Mouse (Mus musculus) brain, embryonic 18.5 days (tissue): ENCODE results near the gene Coq10a.
"Not testable (repeated sequence)": the region's sequence is repeated elsewhere in the genome, so short reads cannot be mapped to it uniquely, and the experiment has no call there.

Source experiments
- DNase-seq: peaks from one replicate; pipeline ENCODE4 v3.0.0-alpha.2; 2012; ENCODE audit warnings: low read depth, low spot score

The Coq10a gene

DNA sequence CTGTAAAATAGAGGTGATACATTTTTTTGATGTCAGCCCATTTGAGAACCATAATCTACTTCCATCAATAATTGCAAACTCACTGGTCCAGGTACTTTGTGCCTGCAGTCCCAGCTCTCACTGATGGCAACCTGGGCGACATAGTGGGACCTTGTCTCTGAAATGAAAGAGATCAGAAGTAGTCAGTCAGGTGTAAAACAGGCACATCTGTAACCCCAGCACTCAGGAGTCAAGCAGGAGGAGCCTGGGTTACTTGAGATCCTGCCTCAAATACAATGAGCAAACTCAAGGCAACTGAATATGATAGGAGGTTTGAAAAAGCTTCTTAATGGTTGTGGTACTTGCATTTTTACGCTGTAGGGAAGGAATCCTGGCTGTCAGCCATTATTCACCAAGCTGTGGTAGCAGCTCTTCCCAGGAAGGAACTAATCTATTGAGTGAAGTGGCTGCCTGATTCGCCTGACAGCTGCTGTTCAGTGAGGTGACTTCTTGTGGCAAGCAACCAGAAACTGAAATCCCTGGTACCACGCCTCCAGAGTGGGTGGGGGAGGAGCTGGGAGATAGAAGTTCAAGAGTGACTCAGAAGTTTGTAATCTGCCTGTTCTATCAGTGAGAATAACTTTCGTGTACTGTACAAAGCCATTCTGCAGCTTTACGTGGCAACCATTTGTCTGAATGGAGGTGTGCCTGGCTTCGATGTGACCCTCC lies 24.1 kb downstream of the Coq10a start:
- DNase-seq: no peak

DNA sequence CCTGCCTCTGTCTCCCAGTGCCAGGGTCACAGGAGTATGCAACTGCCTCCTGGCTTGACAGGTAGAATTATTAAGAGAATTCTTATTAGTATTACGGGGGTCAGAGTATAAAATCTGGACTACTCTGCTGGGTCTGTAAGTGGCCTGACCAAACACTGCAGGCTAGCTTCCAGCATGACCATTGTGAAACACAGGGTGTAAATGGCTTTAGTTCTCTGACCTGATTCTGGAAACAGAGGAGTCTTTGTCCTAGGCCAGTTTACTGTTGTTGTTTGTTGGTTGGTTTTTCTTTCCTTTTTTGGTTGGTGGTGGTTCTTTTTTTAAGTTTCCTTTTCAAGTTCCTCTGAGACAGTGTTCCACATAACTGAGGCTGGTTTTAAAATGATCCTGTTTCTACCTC lies 25.4 kb downstream of the Coq10a start:
- DNase-seq: no peak

DNA sequence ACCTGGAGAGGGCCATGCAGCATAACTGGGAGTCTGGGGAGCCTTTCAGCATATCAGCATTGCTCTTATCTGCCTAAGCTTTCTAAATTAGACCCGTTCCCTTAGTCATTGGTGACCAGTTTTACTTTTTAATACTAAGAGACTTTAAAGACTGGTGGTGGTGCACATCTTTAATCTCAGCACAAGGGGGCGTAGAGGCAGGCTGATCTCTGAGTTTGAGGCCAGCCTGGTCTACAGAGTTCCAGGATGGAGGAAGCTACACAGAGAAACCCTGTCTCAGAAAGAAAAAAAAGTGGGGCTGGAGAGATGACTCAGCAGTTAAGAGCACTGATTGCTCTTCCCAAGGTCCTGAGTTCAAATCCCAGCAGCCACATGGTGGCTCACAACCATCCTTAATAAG lies 28.5 kb downstream of the Coq10a start:
- no peak for DNase-seq

DNA sequence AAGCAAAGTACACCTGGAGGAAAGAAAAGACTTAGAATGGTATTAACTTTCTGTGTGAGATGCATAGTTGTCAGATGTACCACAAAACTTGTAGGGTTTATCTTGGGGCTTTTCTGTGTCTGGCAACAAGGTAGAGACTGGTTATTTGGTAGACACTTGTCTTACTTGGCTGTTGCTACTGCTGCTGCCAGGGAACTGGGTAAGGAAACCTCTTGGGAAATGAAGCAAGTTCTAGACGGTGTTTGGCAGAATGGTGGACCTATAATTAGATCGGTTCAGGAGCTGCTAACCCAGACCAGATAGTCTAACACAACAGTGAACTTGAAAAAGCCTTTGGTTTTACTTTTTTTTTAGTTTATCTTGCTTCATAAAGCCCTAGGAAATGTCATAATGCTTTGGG lies 29.8 kb downstream of the Coq10a start:
- DNase-seq: no peak

DNA sequence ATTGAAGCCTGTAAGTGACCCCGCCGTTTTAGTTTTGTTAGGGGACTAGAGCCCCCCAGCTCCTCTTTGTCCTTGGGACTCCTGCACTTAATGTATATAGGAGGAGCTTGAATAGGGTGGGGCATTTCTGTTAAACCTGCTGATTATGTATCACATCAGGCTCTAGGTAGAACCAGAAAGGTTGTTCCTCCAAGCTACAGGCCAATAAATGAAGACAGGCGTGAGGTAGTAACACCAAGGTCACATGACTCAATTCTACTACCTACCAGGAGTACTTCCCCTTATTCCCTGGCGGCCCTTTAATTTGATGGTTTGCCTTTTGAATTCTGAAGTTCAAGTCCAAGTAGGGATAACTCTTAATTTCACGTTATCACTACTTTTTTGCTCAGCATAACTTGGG lies 30.4 kb downstream of the Coq10a start:
- DNase-seq: no peak

DNA sequence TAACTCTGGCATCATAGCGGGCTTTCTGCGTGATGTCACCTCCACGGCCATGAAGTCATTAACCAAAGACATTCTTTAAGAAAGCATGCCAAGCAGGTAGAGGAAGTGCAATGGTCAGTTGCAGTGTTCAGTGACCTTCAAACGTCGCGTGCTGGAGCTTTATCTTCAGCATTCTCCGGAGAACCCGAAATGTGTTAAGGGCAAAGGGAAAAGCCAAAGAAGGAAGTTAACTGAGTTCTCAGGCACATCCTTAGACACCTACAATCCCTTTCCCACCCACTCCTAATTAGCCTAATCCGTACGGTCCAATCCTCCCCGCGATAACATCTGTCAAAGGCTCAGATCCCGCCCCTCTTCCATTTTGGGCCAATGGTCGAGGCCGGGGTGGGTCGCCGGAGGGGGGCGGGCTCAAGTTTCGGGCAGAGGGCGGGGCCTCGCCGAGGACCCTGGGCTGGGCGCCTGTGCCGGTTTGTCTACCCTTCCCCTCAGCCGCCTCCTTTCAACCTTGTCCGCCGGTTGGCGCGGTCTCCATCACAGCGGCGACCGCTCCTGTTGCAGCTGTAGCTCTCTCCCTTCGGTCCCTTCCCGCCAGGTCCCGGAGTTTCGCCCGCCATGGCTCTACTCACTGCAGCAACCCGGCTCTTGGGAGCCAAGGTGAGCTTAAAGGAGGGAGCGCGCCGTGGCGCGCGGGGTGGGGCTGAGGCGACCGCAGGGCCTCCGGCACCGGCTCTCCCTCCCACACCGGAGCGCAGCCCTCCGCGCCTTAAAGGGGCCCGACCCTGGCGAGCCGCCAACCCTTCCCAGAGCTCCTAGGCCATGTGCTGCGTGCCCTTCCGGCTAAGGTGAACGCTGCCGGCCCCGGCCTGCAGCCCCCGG lies 31.3 kb downstream of the Coq10a start, which contains the start of gene Cs:
Cs (plus strand) TSS at position 429 of the 876 bp plus-strand sequence.
- peak; percentile 96 for DNase-seq

DNA sequence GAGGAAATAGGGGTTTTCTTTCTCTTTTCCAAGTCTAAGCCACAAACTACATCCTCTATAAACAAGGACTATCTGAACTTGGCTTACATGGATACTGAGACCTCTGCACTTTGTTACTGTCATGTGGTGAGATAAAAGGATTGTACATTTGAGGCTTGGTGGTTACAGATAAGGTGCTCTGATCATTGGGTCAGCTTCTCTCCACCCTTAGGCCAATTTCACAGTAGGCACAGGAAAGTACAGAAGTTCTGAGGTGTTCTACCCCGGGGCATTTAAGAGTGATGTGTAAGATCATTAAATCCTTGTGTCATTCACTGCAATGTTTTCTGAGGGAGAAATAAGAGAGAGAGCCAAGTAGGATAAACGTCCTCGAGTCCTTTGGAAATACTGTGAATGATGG lies 32.2 kb downstream of the Coq10a start:
- DNase-seq: no peak

DNA sequence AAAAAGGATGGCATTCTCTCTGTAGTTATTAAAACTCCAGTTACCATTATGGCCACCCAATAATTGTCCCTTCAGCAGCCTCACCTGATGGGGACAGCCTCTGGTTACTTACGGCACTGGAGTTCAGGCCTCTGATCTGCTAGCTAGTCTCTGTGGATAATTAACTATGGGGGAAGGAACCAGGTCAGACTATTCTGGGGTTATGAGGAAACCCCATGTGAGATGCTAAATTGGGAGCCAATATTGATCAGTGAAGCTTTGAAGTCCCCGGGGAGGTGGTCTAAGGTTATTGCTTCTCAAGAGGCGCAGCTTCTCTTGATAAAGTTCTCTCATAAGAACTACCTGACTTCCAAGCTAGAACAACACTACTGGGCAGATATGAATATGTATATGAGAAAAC lies 32.6 kb downstream of the Coq10a start:
- DNase-seq: no peak

DNA sequence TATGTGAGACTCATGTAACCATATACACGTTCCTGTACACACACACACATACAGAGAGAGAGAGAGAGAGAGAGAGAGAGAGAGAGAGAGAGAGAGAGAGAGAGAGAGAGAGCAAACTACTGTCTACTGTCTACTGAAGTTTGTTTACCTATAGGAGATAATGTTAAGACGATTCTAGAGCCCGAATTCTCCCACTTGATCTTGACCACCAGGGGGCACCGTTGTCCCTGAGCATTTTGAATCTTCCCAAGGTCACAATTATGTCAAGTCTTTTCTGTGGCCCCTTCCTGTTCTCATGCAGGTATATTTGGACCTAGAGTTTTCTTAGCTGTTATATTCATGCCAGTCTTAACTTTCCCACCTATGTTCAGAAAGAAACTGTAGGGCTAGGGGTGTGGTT lies 33.2 kb downstream of the Coq10a start:
- DNase-seq: no peak

DNA sequence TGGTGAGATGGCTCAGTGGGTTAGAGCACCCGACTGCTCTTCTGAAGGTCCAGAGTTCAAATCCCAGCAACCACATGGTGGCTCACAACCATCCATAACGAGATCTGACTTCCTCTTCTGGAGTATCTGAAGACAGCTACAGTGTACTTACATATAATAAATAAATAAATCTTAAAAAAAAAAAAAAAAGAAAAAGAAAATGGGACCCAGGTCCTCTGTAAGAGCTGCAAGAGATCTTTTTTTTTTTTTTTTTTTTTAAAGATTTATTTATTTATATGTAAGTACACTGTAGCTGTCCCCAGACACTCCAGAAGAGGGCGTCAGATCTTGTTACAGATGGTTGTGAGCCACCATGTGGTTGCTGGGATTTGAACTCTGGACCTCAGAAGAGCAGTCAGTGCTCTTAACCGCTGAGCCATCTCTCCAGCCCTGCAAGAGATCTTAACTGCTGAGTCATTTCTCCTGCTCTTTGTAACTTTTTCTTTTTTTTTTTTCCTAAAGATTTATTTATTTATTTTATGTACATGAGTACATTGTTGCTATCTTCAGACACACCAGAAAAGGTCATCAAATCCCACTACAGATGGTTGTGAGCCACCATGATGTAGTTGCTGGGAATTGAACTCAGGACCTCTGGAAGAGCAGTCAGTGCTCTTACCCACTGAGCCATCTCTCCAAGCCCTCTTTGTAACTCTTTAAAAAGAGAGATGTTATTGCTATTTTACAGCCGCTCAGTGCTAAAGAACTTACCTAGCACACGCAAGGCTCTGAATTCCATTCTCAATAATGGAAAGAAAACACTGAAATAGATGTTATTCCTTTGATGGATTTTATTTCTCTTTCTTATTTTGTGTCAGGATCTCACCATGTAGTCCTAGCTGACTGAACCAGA lies 36.2 kb downstream of the Coq10a start:
- DNase-seq: not testable (repeated sequence)

DNA sequence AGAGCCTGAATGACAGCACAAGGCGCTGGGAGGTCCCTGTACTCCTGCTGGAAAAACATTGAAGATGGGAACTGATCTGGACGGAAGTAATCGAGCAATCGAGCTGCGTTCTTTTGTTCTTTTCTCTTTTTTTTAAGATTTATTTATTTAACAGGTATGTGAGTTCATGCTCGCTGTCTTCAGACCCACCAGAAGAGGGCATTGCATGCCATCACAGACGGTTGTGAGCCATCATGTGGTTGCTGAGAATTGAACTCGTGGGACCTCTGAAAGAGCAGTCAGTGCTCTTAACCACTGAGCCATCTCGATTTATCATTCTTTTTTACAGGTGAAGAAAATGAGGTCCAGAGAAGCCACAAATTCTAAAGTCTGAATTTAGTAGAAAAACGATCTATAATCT lies 41.2 kb downstream of the Coq10a start:
- no peak for DNase-seq

DNA sequence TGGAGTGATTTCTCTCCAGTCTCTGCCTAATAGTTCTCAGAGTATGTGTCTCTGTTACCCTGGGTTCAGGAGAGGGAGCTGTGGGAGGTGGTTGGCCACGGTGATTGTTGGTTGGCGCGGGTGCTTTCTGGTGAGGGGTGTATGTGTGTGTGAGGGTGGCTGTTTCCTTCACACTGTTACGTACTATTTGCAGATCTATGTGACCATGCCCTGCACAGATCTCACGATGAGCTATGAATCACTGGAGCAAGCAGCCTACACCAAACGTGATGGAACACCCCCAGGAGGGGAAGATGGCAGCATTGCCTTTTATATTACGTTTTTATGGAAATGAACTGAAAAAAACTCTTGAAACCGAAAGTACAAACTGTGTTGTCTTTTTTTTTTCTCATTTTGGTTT lies 42.0 kb downstream of the Coq10a start:
- DNase-seq: no peak

DNA sequence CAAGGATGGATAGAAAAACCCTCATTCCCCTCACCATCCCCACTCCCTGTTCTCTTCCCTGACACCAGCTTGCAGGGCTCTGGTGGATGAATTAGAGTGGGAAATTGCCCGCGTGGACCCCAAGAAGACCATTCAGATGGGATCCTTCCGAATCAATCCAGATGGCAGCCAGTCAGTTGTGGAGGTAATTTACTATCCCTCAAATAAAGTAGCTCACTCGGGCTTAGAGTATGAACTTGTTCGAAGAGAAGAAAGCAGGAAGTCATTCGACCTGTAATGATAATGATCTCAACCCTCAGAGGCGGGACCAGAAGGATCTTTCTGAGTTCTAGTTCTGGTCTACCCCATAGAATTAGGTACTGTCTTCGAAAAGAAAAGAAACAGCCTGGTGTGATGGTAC lies 45.3 kb downstream of the Coq10a start:
- no peak for DNase-seq

DNA sequence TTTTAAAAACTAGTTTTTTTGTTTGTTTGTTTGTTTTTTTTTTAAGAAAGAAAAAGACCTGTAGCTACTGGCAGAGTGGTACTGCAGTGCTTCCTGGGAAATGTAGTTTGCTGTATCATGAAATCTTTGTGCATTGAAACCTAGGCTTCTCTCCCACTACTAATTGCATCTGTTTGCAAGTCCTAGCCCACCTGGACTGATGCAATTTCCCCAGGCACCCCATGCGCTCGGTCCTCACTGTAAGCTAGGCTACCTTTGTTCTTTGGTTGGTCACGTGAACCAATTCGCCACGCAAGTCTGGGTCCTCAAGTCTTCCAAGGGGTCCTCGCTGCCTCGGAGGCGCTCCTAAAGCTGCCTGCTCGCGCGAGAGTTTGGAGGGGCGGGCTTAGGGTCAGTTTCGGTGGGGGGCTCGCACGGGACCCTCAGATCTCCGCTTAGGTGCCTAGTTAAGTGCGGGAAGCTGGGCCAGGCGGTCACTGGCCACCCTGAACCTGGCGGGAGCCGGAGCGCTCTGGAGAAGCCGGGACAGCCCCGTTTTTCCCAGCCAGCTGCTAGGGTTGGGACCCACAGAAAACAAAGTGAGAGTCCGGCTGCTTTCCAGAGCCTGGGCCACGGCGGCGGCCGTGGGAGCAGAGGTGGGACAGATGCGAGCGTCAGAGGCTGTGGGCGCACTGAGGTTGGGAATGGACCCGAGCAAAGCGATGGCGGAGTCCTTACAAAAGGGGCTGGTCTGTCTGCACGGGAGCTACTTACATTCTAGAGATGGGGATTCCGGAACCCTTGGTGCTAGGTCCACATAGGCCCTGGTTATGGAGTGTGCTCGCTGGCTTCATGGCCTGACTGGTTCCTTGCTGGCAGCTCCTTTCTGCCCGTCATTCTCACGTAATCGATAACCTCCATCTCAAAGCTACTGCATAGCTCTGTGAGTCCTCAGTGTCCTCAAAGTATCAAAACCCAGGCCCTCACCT lies 46.4 kb downstream of the Coq10a start, which contains the start of gene Cnpy2:
Cnpy2 (plus strand) TSS at position 319 of the 968 bp plus-strand sequence.
- DNase-seq: peak; percentile 89

DNA sequence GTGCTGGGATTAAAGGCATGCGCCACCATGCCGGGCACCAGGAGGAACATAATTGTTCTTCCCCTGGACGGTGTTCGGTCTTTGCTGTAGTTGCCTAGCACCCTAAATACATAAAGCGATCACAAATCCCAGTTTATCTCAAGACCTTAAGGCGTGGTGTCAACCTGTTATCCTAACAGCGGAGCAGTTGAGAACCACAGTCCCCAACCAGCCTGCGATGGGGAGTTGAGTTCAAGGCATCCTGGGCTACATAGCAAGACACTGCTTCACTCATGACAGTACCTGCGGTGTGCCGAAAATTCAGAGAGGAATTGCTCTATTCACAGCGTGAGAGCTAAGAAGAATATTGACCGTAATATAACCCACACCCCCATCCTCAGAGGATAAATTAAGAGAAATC lies 47.2 kb downstream of the Coq10a start:
- DNase-seq: no peak

DNA sequence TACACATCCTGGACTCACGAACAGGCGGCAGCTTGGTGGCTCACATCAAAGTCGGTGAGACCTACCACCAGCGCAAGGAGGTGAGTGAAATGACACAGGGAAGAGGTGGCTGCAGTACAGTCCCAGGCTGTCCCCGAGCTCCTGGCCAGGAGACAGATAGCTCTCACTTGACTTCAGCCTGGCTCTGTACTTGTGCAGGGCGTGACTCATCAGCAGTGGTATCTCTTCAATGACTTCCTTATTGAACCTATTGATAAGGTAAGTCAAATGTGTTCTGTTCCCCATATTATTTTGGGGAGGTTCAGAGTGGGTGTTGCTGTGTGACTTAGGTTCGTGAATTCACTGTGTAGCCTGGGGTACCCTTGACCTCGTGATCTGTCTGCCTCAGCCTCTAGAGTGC lies 53.2 kb downstream of the Coq10a start:
- DNase-seq: no peak
